Mouse (Mus musculus): ENCODE measurements around the gene Dpp9.

GRCm38 (mm10) chr17:56219805-56220204 lies 1.1 kb upstream of the Dpp9 start:
- TF ChIP-seq CTCF (IDR thresholded peaks at IDR 0.05; ENCODE audit: borderline replicate concordance, insufficient read depth, low read length) (no peak), POLR2A (IDR thresholded peaks at IDR 0.05; ENCODE audit: low read depth, low read length) (no peak)

All from embryonic fibroblast, embryonic 13.5 days (primary cell).